Mouse (Mus musculus) kidney, adult 2 months (tissue): ENCODE results near the gene Asap2.
"Not testable (repeated sequence)": the region's sequence is repeated elsewhere in the genome, so short reads cannot be mapped to it uniquely, and the experiment has no call there.

Experiments used
- CTCF ChIP-seq: fragments of 200-500 bp; conservative IDR thresholded peaks from 2 replicates; pipeline ENCODE4 v1.5.1; 2011; ENCODE audit warnings: low read depth, mild to moderate bottlenecking, control low read depth, low read length, moderate library complexity, mixed read lengths; ENCODE audit not compliant: insufficient read depth, insufficient read length
- POLR2A ChIP-seq: fragments of 200-500 bp; IDR thresholded peaks from one replicate; pipeline ENCODE4 v1.6.1; 2011; ENCODE audit warnings: low read depth, low read length, control low read depth

GRCm38 (mm10) chr12:21075731-21076130, 85.5 kb downstream of the Asap2 start:
- TF ChIP-seq CTCF, POLR2A: not testable (repeated sequence)
